Mouse (Mus musculus) lung, postnatal 0 days (tissue): ENCODE measurements around the gene Gm17655.
"Not testable (repeated sequence)": the region's sequence is repeated elsewhere in the genome, so short reads cannot be mapped to it uniquely, and the experiment has no call there.

Experiments
- CTCF ChIP-seq: IDR thresholded peaks from 2 replicates; pipeline ENCODE4 v1.5.1; 2016; ENCODE audit warnings: antibody characterized with exemption, mild to moderate bottlenecking
- EP300 ChIP-seq: IDR thresholded peaks from 2 replicates; pipeline ENCODE4 v1.6.1; 2016; ENCODE audit warnings: antibody characterized with exemption, mild to moderate bottlenecking, control low read depth

DNA sequence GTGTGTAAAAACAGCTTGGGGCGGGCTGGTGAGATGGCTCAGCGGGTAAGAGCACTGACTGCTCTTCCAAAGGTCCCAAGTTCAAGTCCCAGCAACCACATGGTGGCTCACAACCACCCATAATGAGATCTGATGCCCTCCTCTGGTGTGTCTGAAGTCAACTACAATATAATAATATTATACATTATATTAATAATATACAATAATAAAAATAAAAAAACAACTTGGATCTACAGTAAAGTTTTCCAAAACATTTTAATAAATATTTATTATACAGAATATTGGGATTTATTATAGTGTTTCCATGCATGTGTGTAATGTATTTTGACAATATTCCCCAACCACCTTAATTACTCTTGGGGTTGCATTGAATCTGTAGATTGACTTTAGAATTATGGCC lies at the start of gene Gm17655:
- TF ChIP-seq CTCF, EP300: not testable (repeated sequence)
